Mouse (Mus musculus) forebrain, postnatal 0 days (tissue): ENCODE measurements around the gene Gm8094. TPM values are rescaled to one million over a fixed set of nuclear protein-coding genes. Genes with fewer than 3 reads are reported as not detected.
"Not testable (repeated sequence)": the region's sequence is repeated elsewhere in the genome, so short reads cannot be mapped to it uniquely, and the experiment has no call there.

Source experiments
- ATAC-seq: fragments of 200-750 bp; cut with Nextera tagmentation; 2 replicates; pipeline ENCODE4 v1.8.0; 2017; ENCODE audit warnings: mild to moderate bottlenecking, moderate library complexity
- DNase-seq: peaks from one replicate; pipeline ENCODE4 v3.0.0-alpha.2; 2015
- H3K27ac ChIP-seq: fragments of 300-500 bp; sonication (generic); 2 replicates; pipeline ENCODE4 v1.5.1; 2014; ENCODE audit warnings: low read depth, mild to moderate bottlenecking, antibody characterized with exemption, low read length, moderate library complexity, mixed read lengths
- H3K27me3 ChIP-seq: fragments of 300-500 bp; sonication (generic); 2 replicates; pipeline ENCODE4 v1.6.1; 2014; ENCODE audit warnings: mild to moderate bottlenecking, low read length, mixed read lengths; ENCODE audit not compliant: insufficient read depth
- H3K36me3 ChIP-seq: fragments of 300-500 bp; sonication (generic); 2 replicates; pipeline ENCODE4 v1.6.1; 2014; ENCODE audit warnings: mild to moderate bottlenecking, moderate library complexity; ENCODE audit not compliant: insufficient read depth
- H3K4me1 ChIP-seq: fragments of 300-500 bp; sonication (generic); 2 replicates; pipeline ENCODE4 v1.6.1; 2014; ENCODE audit warnings: antibody characterized with exemption; ENCODE audit not compliant: insufficient read depth
- H3K4me2 ChIP-seq: fragments of 300-500 bp; sonication (generic); 2 replicates; pipeline ENCODE4 v1.6.1; 2014; ENCODE audit warnings: low read depth, mild to moderate bottlenecking, moderate library complexity
- H3K4me3 ChIP-seq: fragments of 300-500 bp; sonication (generic); 2 replicates; pipeline ENCODE4 v1.5.1; 2014; ENCODE audit warnings: low read depth, low read length, mixed read lengths
- H3K9ac ChIP-seq: fragments of 300-500 bp; sonication (generic); 2 replicates; pipeline ENCODE4 v1.6.1; 2014; ENCODE audit warnings: mild to moderate bottlenecking
- H3K9me3 ChIP-seq: fragments of 300-500 bp; sonication (generic); 2 replicates; pipeline ENCODE4 v1.6.1; 2016; ENCODE audit warnings: low read length
- WGBS: fragments of 180-500 bp; shearing (Covaris S2); extraction: QIAGEN DNeasy Blood & Tissue Kit; methylation state at CpG from one replicate; pipeline ENCODE4 v1.1.7; 2014; 5-methylcytosine and 5-hydroxymethylcytosine counted together
- polyA plus RNA-seq: library from polyadenylated mRNA; unstranded; fragments of >200 nt; fragmentation: Nextera tagmentation; extraction: Ambion mirVana; gene quantifications from 2 replicates; pipeline ENCODE4 v1.2.1, GENCODE M21; 2015
- total RNA-seq: library from RNA; depleted of rRNA; stranded (reverse); fragments of >200 nt; gene quantifications from 2 replicates; pipeline ENCODE4 v1.2.3, GENCODE M21; 2014; rRNA removed

Gm8094 gene
- total RNA-seq (not detected in 2 replicates), polyA plus RNA-seq (not detected in 2 replicates)

- ATAC-seq, H3K4me3 ChIP-seq, H3K9ac ChIP-seq, H3K27ac ChIP-seq, H3K4me2 ChIP-seq, H3K9me3 ChIP-seq, H3K36me3 ChIP-seq, H3K27me3 ChIP-seq, H3K4me1 ChIP-seq, DNase-seq: not testable (repeated sequence)
- 85% methylated on average over 2 of the region's 2 CpGs for WGBS
Observed at GRCm38 (mm10) chr14:43076543-43076942, at the start of gene Gm8094. Gene Gm8094 (minus strand): TSS chr14:43076643.

GRCm38 (mm10) chr14:43119673-43120072 is 43.2 kb upstream of the Gm8094 start:
- not testable (repeated sequence) for H3K27ac ChIP-seq, ATAC-seq, H3K4me1 ChIP-seq, H3K4me3 ChIP-seq, H3K27me3 ChIP-seq, H3K9ac ChIP-seq, H3K4me2 ChIP-seq, H3K9me3 ChIP-seq, DNase-seq, H3K36me3 ChIP-seq
- 91% methylated on average over 1 of the region's 3 CpGs for WGBS

- H3K27ac ChIP-seq, H3K9me3 ChIP-seq, H3K36me3 ChIP-seq, H3K4me3 ChIP-seq, DNase-seq, H3K9ac ChIP-seq, H3K4me1 ChIP-seq, ATAC-seq, H3K4me2 ChIP-seq, H3K27me3 ChIP-seq: not testable (repeated sequence)
- WGBS = 75% methylated on average over 3 of the region's 3 CpGs
Observed at GRCm38 (mm10) chr14:43100301-43100700, 23.9 kb upstream of the Gm8094 start, which contains the start of gene Gm8104. Gene Gm8104 (plus strand): TSS chr14:43100601.

GRCm38 (mm10) chr14:43089103-43089919 is 12.9 kb upstream of the Gm8094 start:
- 54% methylated on average over 1 of the region's 14 CpGs for WGBS
- ATAC-seq, H3K36me3 ChIP-seq, H3K9me3 ChIP-seq, H3K27ac ChIP-seq, H3K4me2 ChIP-seq, H3K4me3 ChIP-seq, H3K27me3 ChIP-seq, DNase-seq, H3K4me1 ChIP-seq, H3K9ac ChIP-seq: not testable (repeated sequence)

- H3K27me3 ChIP-seq, H3K4me1 ChIP-seq, H3K36me3 ChIP-seq, H3K4me2 ChIP-seq, DNase-seq, H3K27ac ChIP-seq, H3K4me3 ChIP-seq, H3K9me3 ChIP-seq, ATAC-seq, H3K9ac ChIP-seq: not testable (repeated sequence)
- WGBS = 86% methylated on average over 1 of the region's 1 CpGs
Observed at GRCm38 (mm10) chr14:43084936-43085730, 8.7 kb upstream of the Gm8094 start.

GRCm38 (mm10) chr14:43060179-43060578 is 16.3 kb downstream of the Gm8094 start:
- H3K9ac ChIP-seq, ATAC-seq, H3K4me3 ChIP-seq, H3K27me3 ChIP-seq, H3K4me2 ChIP-seq, H3K4me1 ChIP-seq, H3K36me3 ChIP-seq, H3K27ac ChIP-seq, DNase-seq, H3K9me3 ChIP-seq: not testable (repeated sequence)
- WGBS = 66% methylated on average over 4 of the region's 4 CpGs

- not testable (repeated sequence) for H3K4me1 ChIP-seq, ATAC-seq, DNase-seq, H3K27ac ChIP-seq, H3K9ac ChIP-seq, H3K36me3 ChIP-seq, H3K9me3 ChIP-seq, H3K4me2 ChIP-seq, H3K27me3 ChIP-seq, H3K4me3 ChIP-seq
- WGBS = 84% methylated on average over 3 of the region's 3 CpGs
Observed at GRCm38 (mm10) chr14:43058063-43058462, 18.4 kb downstream of the Gm8094 start.

Other genes starting within 250 kb of the Gm8094 start
- not detected in 2 replicates for gene Gm21977, start 223.2 kb downstream of the Gm8094 start, total RNA-seq
- not detected in 2 replicates for gene Gm21977, start 223.2 kb downstream of the Gm8094 start, polyA plus RNA-seq
- gene Gm8082, start 83.0 kb downstream of the Gm8094 start, total RNA-seq = not detected in 2 replicates
- not detected in 2 replicates for gene Gm8082, start 83.0 kb downstream of the Gm8094 start, polyA plus RNA-seq
- not detected in 2 replicates for gene Gm10376, start 61.0 kb downstream of the Gm8094 start, total RNA-seq
- not detected in 2 replicates for gene Gm10376, start 61.0 kb downstream of the Gm8094 start, polyA plus RNA-seq
- gene Gm8104, start 24.0 kb upstream of the Gm8094 start, total RNA-seq = 0.10 and 0.46 TPM in 2 replicates
- 0.08 TPM in 1 of 2 replicates, not detected in the other for gene Gm8104, start 24.0 kb upstream of the Gm8094 start, polyA plus RNA-seq
- not detected in 2 replicates for gene Gm7233, start 103.2 kb upstream of the Gm8094 start, total RNA-seq
- not detected in 2 replicates for gene Gm7233, start 103.2 kb upstream of the Gm8094 start, polyA plus RNA-seq
- gene Gm8122, start 158.7 kb upstream of the Gm8094 start, total RNA-seq = not detected in 2 replicates
- gene Gm8122, start 158.7 kb upstream of the Gm8094 start, polyA plus RNA-seq = not detected in 2 replicates
- gene Gm8126, start 182.0 kb upstream of the Gm8094 start, total RNA-seq = not detected in 2 replicates
- not detected in 2 replicates for gene Gm8126, start 182.0 kb upstream of the Gm8094 start, polyA plus RNA-seq
- not detected in 2 replicates for gene Gm9732, start 198.4 kb upstream of the Gm8094 start, total RNA-seq
- gene Gm9732, start 198.4 kb upstream of the Gm8094 start, polyA plus RNA-seq = not detected in 2 replicates
- not detected in 2 replicates for gene Gm8127, start 217.2 kb upstream of the Gm8094 start, total RNA-seq
- gene Gm8127, start 217.2 kb upstream of the Gm8094 start, polyA plus RNA-seq = not detected in 2 replicates